Mouse (Mus musculus) midbrain, embryonic 11.5 days (tissue): ENCODE data around the gene Ranbp17. TPM values are rescaled to one million over a fixed set of nuclear protein-coding genes. Genes with fewer than 3 reads are reported as not detected.
A peak's percentile ranks its signal among the peaks of the same experiment; 100 is the strongest.

Source experiments
- ATAC-seq: fragments of 200-750 bp; cut with Nextera tagmentation; 2 replicates; pipeline ENCODE4 v1.8.0; 2017; ENCODE audit warnings: moderate TSS enrichment, moderate library complexity; ENCODE audit not compliant: low FRiP score
- DNase-seq: peaks from one replicate; pipeline ENCODE4 v3.0.0; 2015; ENCODE audit warnings: low spot score; ENCODE audit errors: missing footprints
- H3K27ac ChIP-seq: fragments of 300-500 bp; sonication (generic); 2 replicates; pipeline ENCODE4 v1.5.1; 2014; ENCODE audit warnings: low read depth, low read length
- H3K27me3 ChIP-seq: fragments of 300-500 bp; sonication (generic); 2 replicates; pipeline ENCODE4 v1.6.1; 2014; ENCODE audit warnings: mild to moderate bottlenecking, low read length, moderate library complexity, mixed read lengths; ENCODE audit not compliant: control insufficient read depth, insufficient read depth
- H3K36me3 ChIP-seq: fragments of 300-500 bp; sonication (generic); 2 replicates; pipeline ENCODE4 v1.6.1; 2014; ENCODE audit warnings: mild to moderate bottlenecking, low read length, moderate library complexity, mixed read lengths; ENCODE audit not compliant: control insufficient read depth, insufficient read depth
- H3K4me1 ChIP-seq: fragments of 300-500 bp; sonication (generic); 2 replicates; pipeline ENCODE4 v1.6.1; 2014; ENCODE audit warnings: low read length; ENCODE audit not compliant: control insufficient read depth, insufficient read depth
- H3K4me2 ChIP-seq: fragments of 300-500 bp; sonication (generic); 2 replicates; pipeline ENCODE4 v1.6.1; 2014; ENCODE audit warnings: mild to moderate bottlenecking, moderate library complexity
- H3K4me3 ChIP-seq: fragments of 300-500 bp; sonication (generic); 2 replicates; pipeline ENCODE4 v1.5.1; 2014; ENCODE audit warnings: low read depth, low read length
- H3K9ac ChIP-seq: fragments of 300-500 bp; sonication (generic); 2 replicates; pipeline ENCODE4 v1.6.1; 2014; ENCODE audit warnings: low read length
- H3K9me3 ChIP-seq: fragments of 300-500 bp; sonication (generic); 2 replicates; pipeline ENCODE4 v1.6.1; 2016; ENCODE audit warnings: low read length; ENCODE audit not compliant: control insufficient read depth
- WGBS: fragments of 180-500 bp; shearing (Covaris S2); extraction: QIAGEN DNeasy Blood & Tissue Kit; methylation state at CpG from one replicate; pipeline ENCODE4 v1.1.7; 2014; 5-methylcytosine and 5-hydroxymethylcytosine counted together
- polyA plus RNA-seq: library from polyadenylated mRNA; unstranded; fragments of >200 nt; fragmentation: Nextera tagmentation; extraction: Ambion mirVana; gene quantifications from 2 replicates; pipeline ENCODE4 v1.2.1, GENCODE M21; 2014

The Ranbp17 gene
- polyA plus RNA-seq, 1 experiment from 2014 or later: 14.8 TPM

DNA sequence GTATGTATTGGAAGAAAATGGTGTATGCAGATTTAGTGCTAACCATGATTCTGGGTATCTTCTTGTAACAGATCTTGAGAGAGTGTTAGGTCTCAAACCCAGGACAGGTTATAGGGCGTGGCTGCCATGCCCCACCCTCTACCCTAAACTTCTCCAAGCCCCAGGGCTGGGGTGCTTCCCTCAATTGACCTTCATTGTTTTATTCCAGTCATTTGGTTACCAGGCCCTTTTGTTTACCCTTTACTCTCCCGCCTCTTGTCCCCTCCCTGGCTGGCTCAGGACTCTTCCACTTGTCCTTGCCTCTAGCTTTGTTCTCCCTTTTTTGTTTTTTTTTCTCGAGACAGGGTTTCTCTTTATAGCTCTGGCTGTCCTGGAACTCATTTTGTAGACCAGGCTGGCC lies 20.0 kb upstream of the Ranbp17 start:
- Histone ChIP-seq H3K4me3 (no peak overlapping the region), H3K27ac (no peak overlapping the region), H3K9ac (no peak overlapping the region), H3K9me3 (no peaks in the 10 kb centered on the region), H3K4me1 (no peaks in the 10 kb centered on the region), H3K36me3 (no peaks in the 10 kb centered on the region), H3K27me3 (no peaks in the 10 kb centered on the region), H3K4me2 (no peak overlapping the region)
- ATAC-seq: no peak
- no peak for DNase-seq
- WGBS: 75% methylated on average over 3 of the region's 3 CpGs

GRCm38 (mm10) chr11:33529576-33529975 lies 16.0 kb upstream of the Ranbp17 start:
- no peak for DNase-seq
- 75% methylated on average over 2 of the region's 2 CpGs for WGBS

GRCm38 (mm10) chr11:33512854-33513375 lies 631 bp downstream of the Ranbp17 start:
- Histone ChIP-seq H3K9me3 (no peaks in the 10 kb centered on the region), H3K4me3 (peak overlapping the region; percentile 88), H3K36me3 (no peaks in the 10 kb centered on the region), H3K27me3 (no peaks in the 10 kb centered on the region), H3K9ac (peak overlapping the region; percentile 93), H3K27ac (peak overlapping the region; percentile 80), H3K4me2 (peak overlapping the region; percentile 63), H3K4me1 (0 out of 2 replicates have a peak, but pooled peaks cover 3% of the 10 kb centered on the region)
- under 1% methylated on average over 43 of the region's 43 CpGs for WGBS
- DNase-seq: no peak
- peak; percentile 94 for ATAC-seq

More at GRCm38 (mm10) chr11:33529576-33529975, 16.0 kb upstream of the Ranbp17 start:
- Histone ChIP-seq H3K4me3 (no peak overlapping the region), H3K36me3 (no peaks in the 10 kb centered on the region), H3K27ac (no peak overlapping the region), H3K4me2 (no peak overlapping the region), H3K27me3 (no peaks in the 10 kb centered on the region), H3K9ac (no peak overlapping the region), H3K9me3 (no peaks in the 10 kb centered on the region), H3K4me1 (no peaks in the 10 kb centered on the region)
- ATAC-seq: no peak

- Histone ChIP-seq H3K4me1 (0 out of 2 replicates have a peak, but pooled peaks cover 3% of the 10 kb centered on the region), H3K36me3 (no peaks in the 10 kb centered on the region), H3K9me3 (no peaks in the 10 kb centered on the region), H3K27me3 (no peaks in the 10 kb centered on the region), H3K27ac (no peak overlapping the region), H3K4me2 (no peak overlapping the region), H3K4me3 (no peak overlapping the region), H3K9ac (no peak overlapping the region)
- ATAC-seq (no peak), DNase-seq (no peak)
Measured at GRCm38 (mm10) chr11:33509401-33509800, 4.1 kb downstream of the Ranbp17 start.

- ATAC-seq (no peak), DNase-seq (no peak)
- Histone ChIP-seq H3K9me3 (no peaks in the 10 kb centered on the region), H3K9ac (no peak overlapping the region), H3K4me2 (no peak overlapping the region), H3K27ac (no peak overlapping the region), H3K4me1 (no peaks in the 10 kb centered on the region), H3K27me3 (no peaks in the 10 kb centered on the region), H3K36me3 (peaks cover 3% of the 10 kb centered on the region), H3K4me3 (no peak overlapping the region)
- WGBS: 83% methylated on average over 4 of the region's 4 CpGs
Measured at GRCm38 (mm10) chr11:33485746-33486145, 27.8 kb downstream of the Ranbp17 start.

DNA sequence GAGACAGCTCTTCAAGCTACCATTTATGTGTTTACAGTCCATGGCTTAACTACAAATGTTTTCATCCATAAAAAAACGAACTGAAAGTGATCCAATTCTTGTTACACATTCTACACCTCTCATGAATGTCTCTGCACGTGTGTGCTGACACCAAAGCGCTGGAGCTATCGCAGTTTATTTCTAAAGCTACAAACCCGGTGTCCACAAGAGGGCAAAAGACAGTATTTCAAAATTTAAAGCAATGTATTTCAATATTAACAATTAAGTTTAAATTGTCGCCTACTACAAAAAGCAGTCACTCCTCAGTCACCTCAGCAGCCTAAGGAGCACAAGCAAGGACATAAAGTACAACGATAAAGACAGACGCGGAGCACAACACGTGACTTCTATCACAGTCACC lies 33.1 kb downstream of the Ranbp17 start:
- H3K4me2 ChIP-seq: no peak overlapping the region
- H3K4me3 ChIP-seq: no peak overlapping the region
- H3K4me1 ChIP-seq: no peaks in the 10 kb centered on the region
- no peaks in the 10 kb centered on the region for H3K9me3 ChIP-seq
- DNase-seq: no peak
- H3K27ac ChIP-seq: no peak overlapping the region
- ATAC-seq: no peak
- WGBS: 89% methylated on average over 10 of the region's 10 CpGs
- H3K27me3 ChIP-seq: no peaks in the 10 kb centered on the region
- no peaks in the 10 kb centered on the region for H3K36me3 ChIP-seq
- no peak overlapping the region for H3K9ac ChIP-seq

DNA sequence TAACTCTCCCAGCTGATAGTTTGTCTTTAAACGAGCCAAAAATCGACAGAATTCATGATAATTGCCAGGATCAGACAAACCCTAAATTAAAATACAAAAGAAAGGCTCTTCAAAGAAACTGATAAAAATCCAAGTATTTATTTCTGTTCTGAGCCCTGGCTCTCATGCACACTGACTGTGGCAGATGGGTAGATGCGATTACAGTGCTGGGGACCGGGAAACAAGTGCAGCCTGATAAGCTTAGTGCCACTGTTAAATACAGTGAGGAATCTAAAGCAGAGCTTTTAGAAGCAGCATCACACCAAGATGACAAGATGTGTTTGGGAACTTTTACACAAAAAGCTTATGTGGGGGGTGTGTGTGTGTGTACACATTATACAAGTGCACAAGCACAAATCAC lies 34.3 kb downstream of the Ranbp17 start:
- Histone ChIP-seq H3K9ac (no peak overlapping the region), H3K27ac (no peak overlapping the region), H3K36me3 (no peaks in the 10 kb centered on the region), H3K9me3 (no peaks in the 10 kb centered on the region), H3K27me3 (no peaks in the 10 kb centered on the region), H3K4me3 (no peak overlapping the region), H3K4me2 (no peak overlapping the region), H3K4me1 (no peaks in the 10 kb centered on the region)
- no peak for ATAC-seq
- DNase-seq: no peak
- 88% methylated on average over 4 of the region's 4 CpGs for WGBS

DNA sequence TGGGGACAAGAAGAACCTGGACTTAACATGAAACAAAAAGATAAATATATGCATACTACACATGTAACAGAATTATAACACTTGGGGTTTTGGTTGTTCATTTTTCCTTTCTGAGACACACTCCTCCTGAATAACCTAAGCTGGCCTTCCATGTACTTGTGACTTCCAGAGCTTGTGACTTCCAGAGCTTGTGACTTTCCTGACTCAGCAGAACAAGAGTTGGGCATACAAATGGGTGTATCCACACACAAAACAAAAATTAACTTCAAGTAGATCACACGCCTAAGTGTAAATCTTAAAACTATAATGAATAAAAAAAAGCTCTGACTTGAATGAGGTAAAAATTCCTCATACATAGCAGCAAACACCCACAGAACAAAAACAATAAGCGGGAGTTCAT lies 36.9 kb downstream of the Ranbp17 start:
- Histone ChIP-seq H3K36me3 (no peaks in the 10 kb centered on the region), H3K4me3 (no peak overlapping the region), H3K4me2 (no peak overlapping the region), H3K9me3 (no peaks in the 10 kb centered on the region), H3K27me3 (no peaks in the 10 kb centered on the region), H3K4me1 (no peaks in the 10 kb centered on the region), H3K27ac (no peak overlapping the region), H3K9ac (no peak overlapping the region)
- ATAC-seq (no peak), DNase-seq (no peak)
- WGBS: 90% methylated on average over 2 of the region's 2 CpGs

DNA sequence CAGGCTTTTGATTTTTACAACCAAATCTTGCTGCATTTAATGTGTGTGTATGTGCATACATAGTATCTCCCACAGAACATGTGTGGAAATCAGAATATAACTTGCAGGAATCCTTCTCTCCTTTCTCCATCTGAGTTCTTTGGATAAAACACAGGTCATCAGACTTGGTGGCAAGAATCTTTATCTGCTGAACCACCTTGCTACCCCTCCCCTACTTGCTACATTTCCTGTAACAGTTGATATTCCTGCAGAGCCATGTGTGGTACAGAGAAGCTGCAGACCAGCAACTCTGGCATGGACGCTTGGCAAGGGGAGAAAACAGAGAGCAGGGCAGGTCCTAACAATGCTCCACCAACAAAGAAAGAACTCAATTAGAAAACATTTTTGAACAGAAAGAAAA lies 52.4 kb downstream of the Ranbp17 start:
- H3K9ac ChIP-seq: no peak overlapping the region
- no peak for DNase-seq
- no peaks in the 10 kb centered on the region for H3K36me3 ChIP-seq
- H3K27me3 ChIP-seq: no peaks in the 10 kb centered on the region
- H3K4me2 ChIP-seq: no peak overlapping the region
- ATAC-seq: no peak
- no peaks in the 10 kb centered on the region for H3K4me1 ChIP-seq
- no peak overlapping the region for H3K4me3 ChIP-seq
- WGBS: 73% methylated on average over 1 of the region's 1 CpGs
- no peak overlapping the region for H3K27ac ChIP-seq
- H3K9me3 ChIP-seq: no peaks in the 10 kb centered on the region
